ENCODE assay signal across 8 mouse cellular contexts in the genomic region with DNA sequence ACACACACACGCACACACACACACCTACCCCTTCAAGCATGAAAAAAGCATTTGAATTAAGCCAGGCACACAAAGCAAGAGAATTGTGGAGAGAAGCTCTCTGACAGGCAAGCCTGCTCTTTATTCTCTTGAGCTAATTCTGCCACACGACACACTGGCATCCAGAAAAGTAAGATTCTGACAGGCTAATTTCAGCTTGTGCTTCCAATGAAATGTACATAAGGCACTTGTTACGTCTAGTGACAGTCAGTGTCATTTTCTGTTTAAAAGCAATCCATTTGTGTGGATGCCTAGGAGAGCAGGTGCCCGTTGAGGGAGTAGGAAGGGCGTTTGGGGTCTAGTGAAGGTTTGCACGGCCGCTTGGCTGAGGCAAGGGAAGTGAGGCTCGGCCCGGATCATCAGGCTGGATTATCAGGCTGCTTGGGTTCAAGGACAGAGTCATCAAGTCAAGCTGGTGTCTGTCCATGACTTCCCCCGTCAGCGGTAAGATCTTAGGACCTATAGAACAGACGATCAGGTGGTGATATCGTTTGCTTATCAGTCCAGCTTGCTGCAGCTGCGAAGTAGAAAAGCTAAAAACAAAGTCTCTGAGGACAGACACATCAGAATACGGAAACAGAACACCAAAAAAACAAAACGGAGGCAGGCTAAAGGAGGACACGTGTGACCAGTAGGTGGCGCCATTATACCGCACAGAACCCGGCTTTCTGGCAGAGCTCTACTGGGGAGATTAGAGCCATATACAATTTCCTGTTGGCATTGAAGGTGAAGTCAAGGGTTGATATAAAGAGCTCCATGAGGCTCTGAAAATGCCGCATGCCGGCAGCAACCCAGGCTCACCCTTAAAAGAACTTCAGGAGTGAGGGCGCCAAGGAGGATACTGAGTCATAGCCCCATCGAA. TPM values are rescaled to one million over a fixed set of nuclear protein-coding genes. Genes with fewer than 3 reads are reported as not detected.
DNase-seq lines count a peak whose midpoint lies in the region; ATAC-seq and TF ChIP-seq lines count a peak whose summit lies in the region.

No protein-coding gene starts in this region.

- peak overlapping the region; percentile 73 for H3K27ac ChIP-seq in left cerebral cortex, adult 2 months

- intact Hi-C loops in left cerebral cortex, adult 2 months (cut with DNase I): loop anchor here (1.0 to 5.0 kb wide), 2 partner anchors 136 to 726 kb away; no protein-coding TSS in a partner anchor

- peak; percentile 71 for DNase-seq in T-cell, adult 2 months (ENCODE audit: low spot score)
- DNase-seq in cerebellum, postnatal 36 days: peak; percentile 88 to 93
- DNase-seq in gastrocnemius, adult 8-10 months (ENCODE audit: low spot score in 2 of 2): peak; percentile 57 to 75
- peak; percentile 68 for DNase-seq in hindlimb bud, embryonic 11.5 days (ENCODE audit: extremely low spot score, low read depth, low spot score)
- DNase-seq in left cerebral cortex, adult 2 months (ENCODE audit: extremely low spot score in 1 of 2, low spot score in 2 of 2): peak; percentile 80 to 87
- peak; percentile 91 to 93 for DNase-seq in right cerebral cortex, postnatal 10 days (ENCODE audit: low spot score in 2 of 2)
- DNase-seq in urinary bladder, postnatal 25 days (ENCODE audit: low spot score): peak; percentile 67

- H3K4me3 ChIP-seq in left cerebral cortex, adult 2 months: peak overlapping the region; percentile 49

- peak; percentile 96 for TF ChIP-seq CTCF in left cerebral cortex, adult 2 months (IDR thresholded peaks at IDR 0.05)

- peak; percentile 88 for ATAC-seq in megakaryocyte, adult 5-6 weeks (ENCODE audit: poor library complexity, severe bottlenecking)

RNA-seq across cellular contexts. Expression of gene 1700010I14Rik, which starts 43.4 kb away (rescaled TPM):
- total RNA-seq in gastrocnemius, adult 8-10 months (2022): under 1 TPM in 2 of 4 experiments, not detected in 2; 0.17 to 0.52 TPM
- total RNA-seq in left cerebral cortex, adult 2 months (2021): 1 to 10 TPM; 1.2 TPM
- 1.3 and 2.8 TPM in 2 replicates for total RNA-seq in megakaryocyte, adult 5-6 weeks (2015)
- 1.9 and 3.2 TPM in 2 replicates for total RNA-seq in megakaryocyte, adult 5-6 weeks (2017)

Comparison
In these comparisons a context has a peak if more than half of its experiments do, and no peak if none do; other contexts are left out.
1. Peak in every context shown above with its lines: DNase-seq, ATAC-seq, H3K4me3 ChIP-seq and H3K27ac ChIP-seq.